Mouse (Mus musculus): Measurements from ENCODE around the gene Mtg1.

The Mtg1 gene

DNA sequence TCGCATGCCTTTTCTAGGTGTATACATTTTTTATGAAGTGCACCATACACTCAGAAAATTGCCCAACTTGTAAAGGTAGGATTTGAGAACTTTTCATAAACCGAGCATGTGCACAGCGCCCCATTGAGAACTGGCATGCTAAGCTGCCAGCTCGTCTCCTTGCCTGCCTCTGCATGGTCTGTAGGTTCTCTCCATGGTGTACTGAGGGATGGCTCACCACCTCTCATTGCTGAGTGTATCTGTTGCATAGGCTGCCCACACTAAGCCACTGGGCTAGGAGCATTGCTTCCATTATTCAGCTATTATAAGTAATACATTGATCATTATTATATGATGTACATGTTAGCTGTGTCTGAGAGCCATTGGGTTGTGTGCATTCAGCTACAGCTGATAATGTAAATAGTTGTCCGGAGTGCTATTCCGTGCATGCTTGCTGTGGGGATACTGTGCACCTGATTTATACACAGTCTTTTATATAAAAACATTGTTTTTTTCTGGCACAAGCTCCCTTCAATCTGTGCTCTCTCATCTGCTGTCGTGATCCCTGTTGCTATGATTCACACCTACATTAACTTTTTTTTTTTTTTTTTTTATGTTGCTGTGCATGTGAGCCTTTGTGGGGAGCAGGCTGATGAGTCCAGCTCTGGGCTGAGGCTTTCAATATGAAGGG, 50.5 kb downstream of the Mtg1 start:
- DNase-seq (ENCODE audit: low spot score in 2 of 2): no peak

DNA sequence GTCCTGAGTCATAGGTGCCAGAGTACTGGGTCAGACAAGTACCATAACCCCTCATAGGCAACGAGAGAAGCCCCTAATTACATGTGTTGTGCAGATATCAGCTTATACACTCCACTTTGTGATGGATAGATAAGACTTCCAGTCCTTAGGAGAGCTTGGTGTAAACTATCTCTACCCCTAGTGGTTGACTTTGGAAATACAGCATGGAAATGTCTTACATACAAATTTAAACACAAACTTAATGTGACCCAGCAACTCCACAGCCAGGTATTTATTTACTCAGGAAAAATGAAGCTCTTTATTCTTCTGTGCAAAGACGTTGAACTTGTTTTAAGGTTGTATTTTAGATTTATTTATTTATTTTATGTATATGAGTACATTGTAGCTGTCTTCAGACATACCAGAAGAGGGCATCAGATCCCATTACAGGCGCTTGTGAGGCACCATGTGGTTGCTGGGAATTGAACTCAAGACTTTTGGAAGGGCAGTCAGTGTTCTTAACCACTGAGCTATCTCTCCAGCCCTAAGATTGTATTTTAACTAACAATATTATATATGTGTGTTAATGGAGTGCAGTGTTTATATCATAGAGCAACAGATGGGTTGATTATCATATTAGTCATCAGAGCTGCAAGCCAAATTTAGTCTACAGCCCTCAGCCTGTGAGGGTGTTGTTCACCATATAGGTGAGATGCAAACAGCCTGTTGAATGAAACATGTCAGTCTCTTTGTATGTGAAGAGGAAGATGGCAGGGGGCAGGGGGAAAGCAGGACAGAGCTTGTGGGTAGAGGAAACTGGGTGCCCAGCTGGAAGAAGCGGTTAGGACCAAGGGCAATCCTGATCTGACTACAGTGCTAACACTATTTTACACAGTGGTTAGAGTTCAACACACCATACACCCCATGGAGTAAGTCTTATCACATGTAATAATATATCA, 51.3 kb downstream of the Mtg1 start:
- DNase-seq (ENCODE audit: low spot score in 2 of 2): no peak

DNA sequence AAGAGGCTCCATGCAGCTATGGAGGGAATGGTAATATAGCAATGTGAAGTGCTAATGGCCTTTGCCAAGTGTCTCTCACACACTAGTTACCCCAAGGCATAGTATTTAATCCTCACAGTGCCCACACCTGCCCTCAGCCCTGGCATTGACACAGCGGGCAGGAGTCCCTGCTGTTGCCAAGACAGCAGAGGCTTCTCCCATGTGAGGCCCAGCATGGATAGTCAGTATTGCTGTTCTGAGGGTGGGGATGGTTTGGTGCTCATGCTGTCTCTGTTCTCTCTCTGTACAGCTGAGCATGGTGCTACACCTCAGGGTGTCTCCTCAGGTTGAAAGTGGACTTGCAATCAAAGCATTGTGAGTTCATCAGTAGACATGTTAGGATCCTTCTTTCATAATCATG, 53.1 kb downstream of the Mtg1 start:
- DNase-seq (ENCODE audit: low spot score in 2 of 2): no peak

DNA sequence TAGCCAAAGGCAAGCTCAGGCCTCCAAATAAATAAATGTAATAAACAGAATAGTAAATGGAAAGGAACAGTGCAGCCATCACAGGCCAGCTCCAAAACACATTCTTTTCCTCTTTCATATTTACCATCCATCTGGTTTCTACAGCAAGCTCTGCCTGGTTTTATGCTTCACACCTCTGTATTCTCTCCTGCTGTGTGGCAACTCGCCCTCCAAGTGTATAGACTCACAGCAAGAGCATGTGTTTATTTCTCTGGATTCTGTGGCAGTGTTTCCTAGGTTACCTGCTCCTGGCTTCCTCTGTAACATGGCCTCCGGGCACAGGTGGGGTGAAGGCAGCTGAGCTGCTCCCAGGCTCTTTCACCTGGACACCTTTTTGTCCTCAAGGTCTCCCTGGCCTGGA, 55.1 kb downstream of the Mtg1 start:
- no peak for DNase-seq (ENCODE audit: low spot score in 2 of 2)

DNA sequence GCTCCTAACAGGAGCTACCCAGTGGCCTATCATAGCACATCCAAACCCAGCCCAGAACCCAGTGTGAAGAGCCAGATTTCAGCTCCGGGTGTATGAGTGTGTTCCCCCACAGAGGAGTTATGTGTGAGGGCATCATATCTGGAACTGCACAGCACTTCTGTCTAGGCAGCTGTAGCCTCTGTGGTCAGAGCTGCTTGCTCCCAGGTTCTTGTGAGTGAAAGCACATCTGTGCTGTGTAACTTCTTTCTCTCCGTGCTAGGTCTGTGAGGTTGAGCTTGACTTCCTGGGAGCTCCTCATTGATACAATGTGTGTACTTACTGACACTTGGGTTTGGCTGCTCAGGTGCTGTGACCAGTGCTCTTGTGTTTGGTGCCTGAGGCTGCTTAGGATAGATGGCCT, 55.5 kb downstream of the Mtg1 start:
- DNase-seq (ENCODE audit: low spot score in 2 of 2): no peak

DNA sequence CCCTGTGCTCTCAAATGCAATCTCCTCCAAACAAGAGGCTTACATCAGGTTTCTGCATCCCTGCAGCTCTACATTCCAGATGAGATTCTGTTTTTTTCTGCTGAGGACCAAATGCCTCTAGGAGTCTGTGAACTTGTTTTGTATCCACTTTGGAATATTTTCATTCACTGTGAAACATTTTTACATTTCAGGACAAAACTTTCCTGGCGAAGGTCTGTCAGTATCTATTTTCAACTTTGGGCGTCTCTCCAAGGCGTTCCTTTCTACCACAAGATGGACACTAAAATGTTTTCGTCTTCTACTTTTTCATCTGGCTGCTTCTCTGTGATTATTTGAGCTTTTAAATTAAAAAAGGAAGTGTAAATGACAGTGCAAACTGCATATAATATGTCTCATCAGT, 56.7 kb downstream of the Mtg1 start:
- DNase-seq (ENCODE audit: low spot score in 2 of 2): no peak

DNA sequence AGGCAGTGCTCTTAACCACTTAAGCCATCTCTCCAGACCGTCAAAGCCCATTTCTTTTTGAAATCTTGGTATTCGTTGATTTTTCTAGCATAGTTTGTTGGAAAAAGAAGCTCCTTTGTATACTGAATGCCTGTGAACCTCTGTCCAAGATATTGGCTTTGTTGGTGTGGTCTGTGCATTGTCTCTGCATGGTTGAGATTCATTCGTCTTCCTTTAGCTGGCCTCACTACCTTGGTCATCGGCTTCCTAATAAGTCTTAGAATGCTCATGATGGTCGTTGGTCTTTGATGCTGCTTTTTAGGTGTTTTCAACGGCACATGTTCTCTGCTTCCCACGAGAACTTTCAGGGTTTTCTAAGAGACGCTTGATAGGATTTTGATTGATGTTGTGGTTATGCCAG, 58.6 kb downstream of the Mtg1 start:
- no peak for DNase-seq (ENCODE audit: low spot score in 2 of 2)
